Mouse (Mus musculus) spleen, embryonic (tissue): Measurements from ENCODE around the gene Vmn1r103.
"Not testable (repeated sequence)": the region's sequence is repeated elsewhere in the genome, so short reads cannot be mapped to it uniquely, and the experiment has no call there.

ENCODE experiments used
- CTCF ChIA-PET: fragments of 350-600 bp; sonication (Branson Sonifier 250); formaldehyde crosslinking; loops from one replicate; lab custom pipeline; 2022; lab: Charles Lee

The Vmn1r103 gene

DNA sequence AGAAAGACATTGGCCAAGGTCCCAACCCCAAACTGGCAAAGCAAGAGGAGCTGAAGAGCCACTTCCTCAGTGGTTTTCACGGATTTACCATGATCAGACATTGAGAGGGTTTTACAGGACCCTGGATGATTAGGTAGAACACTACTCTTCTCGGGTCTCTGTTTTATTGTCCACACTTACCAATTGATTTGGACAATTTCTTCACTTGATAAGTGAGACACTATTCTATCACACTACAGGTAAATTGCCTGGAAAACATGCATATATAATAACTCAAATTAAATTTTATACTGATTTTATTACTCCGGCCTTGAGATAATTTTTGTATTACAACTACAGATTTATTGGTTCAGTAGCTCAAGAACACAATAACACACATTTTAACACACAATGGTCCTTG lies at the start of gene Vmn1r103:
TSS of gene Vmn1r103 (minus strand) at position 101 of the 400 bp plus-strand sequence.
- CTCF ChIA-PET = not testable (repeated sequence)

DNA sequence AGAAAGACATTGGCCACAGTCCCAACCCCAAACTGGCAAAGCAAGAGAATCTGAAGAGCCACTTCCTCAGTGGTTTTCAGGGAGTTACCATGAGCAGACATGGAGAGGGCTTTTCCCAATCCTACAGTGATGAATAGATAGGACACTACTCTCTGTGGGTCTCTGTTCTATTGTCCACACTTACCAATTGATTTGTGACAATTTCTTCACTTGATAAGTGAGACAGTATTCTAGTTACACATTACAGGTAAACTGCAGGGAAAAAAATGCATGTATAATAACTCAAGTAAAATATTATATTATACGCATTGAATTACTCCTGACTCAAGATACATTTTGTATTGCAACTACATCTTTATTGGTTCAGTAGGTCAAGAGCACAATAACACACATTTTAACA lies 35.3 kb upstream of the Vmn1r103 start, which contains the start of gene Gm5726:
TSS of gene Gm5726 (minus strand) at position 101 of the 400 bp plus-strand sequence.
- CTCF ChIA-PET = not testable (repeated sequence)

DNA sequence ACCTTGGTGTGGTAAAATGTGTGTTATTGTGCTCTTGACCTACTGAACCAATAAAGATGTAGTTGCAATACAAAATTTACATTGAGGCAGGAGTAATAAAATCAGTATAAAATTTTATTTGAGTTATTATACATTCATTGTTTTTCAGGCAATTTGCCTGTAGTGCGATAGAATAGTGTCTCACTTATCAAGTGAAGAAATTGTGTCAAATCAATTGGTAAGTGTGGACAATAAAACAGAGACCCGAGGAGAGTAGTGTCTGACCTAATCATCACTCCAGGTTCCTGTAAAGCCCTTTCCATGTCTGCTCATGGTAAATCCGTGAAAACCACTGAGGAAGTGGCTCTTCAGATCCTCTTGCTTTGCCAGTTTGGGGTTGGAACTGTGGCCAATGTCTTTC lies 23.2 kb upstream of the Vmn1r103 start, which contains the start of gene Vmn1r104:
TSS of gene Vmn1r104 (plus strand) at position 301 of the 400 bp plus-strand sequence.
- CTCF ChIA-PET = not testable (repeated sequence)

DNA sequence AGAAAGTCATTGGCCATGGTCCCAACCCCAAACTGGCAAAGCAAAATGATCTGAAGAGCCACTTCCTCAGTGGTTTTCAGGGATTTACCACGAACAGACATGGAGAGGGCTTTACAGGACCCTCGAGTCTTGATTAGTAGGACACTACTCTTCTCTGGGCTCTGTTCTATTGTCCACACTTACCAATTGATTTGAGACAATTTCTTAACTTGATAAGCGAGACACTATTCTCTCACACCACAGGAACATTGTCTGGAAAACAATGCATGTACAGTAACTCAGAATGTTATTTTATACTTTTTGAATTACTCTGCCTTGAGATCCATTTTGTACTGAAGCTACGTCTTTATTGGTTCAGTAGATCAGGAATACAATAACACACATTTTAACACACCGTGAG lies 35.5 kb downstream of the Vmn1r103 start, which contains the start of gene Gm10670:
TSS of gene Gm10670 (minus strand) at position 101 of the 400 bp plus-strand sequence.
- CTCF ChIA-PET = not testable (repeated sequence)
